Mouse (Mus musculus): ENCODE data around the gene Mrgbp.

DNA sequence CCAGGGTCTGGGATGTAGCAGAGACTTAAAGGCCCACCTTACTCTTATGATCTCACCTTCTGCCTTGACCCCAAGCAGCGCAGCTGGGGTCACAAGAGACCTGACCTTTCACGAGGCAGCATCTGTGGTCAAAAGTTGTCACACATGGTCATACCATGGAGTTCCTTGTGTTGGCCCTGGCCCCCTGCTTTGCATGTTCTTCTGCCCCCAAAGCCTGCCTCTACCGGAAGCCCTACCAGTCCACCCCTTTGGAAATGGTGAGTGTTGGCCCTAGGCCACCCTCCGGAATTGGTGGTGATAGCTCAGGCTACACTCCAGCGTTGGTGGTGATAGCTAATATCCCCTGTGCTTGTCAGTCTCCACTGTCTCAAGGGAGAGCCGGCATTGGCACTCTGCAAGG, 17.8 kb upstream of the Mrgbp start:
- TF ChIP-seq POLR2A (IDR thresholded peaks at IDR 0.05; ENCODE audit: control insufficient read depth, extremely low read depth, insufficient read depth, low read length, poor library complexity) (no peak), CTCF (IDR thresholded peaks at IDR 0.05; ENCODE audit: borderline replicate concordance, control insufficient read depth, extremely low read depth, insufficient read depth, low read length, poor library complexity) (no peak)
